Mouse (Mus musculus): Measurements from ENCODE around the gene Amt. TPM values are rescaled to one million over a fixed set of nuclear protein-coding genes. Genes with fewer than 3 reads are reported as not detected.
A peak's percentile ranks its signal among the peaks of the same experiment; 100 is the strongest.
"Not testable (repeated sequence)": the region's sequence is repeated elsewhere in the genome, so short reads cannot be mapped to it uniquely, and the experiment has no call there.

Amt gene
- polyA plus RNA-seq, 1 experiment from 2014 or later = 12.9 TPM

DNA sequence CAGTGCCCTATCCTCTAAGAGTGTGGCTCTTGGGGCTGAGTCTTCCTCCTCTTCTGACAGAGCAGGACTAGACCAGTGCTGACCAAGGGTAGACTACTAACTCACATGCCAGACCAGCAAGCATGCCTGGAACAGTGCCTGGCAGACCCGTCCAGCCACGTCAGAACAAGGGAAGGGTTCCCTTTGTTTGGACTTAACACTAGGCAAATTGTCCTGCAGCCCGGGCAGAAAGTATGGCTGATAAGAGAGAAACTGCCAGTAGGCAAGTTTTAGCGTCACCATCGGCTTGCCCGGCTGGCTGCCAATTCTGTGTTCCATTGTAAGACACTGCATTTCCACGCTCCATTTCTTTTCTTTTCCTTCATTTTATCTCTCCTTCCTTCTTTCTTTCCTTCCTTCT is 29.0 kb upstream of the Amt start:
- Histone ChIP-seq H3K36me3 (no peaks in the 10 kb centered on the region), H3K4me1 (peaks cover 23% of the 10 kb centered on the region), H3K27me3 (replicated peaks) (peaks cover 14% of the 10 kb centered on the region), H3K9ac (no peak overlapping the region), H3K9me3 (replicated peaks) (no peaks in the 10 kb centered on the region), H3K4me2 (no peak overlapping the region), H3K4me3 (no peak overlapping the region), H3K27ac (no peak overlapping the region)
- no peak for ATAC-seq
- 61% methylated on average over 7 of the region's 7 CpGs for WGBS (ENCODE audit: insufficient replicate concordance)

DNA sequence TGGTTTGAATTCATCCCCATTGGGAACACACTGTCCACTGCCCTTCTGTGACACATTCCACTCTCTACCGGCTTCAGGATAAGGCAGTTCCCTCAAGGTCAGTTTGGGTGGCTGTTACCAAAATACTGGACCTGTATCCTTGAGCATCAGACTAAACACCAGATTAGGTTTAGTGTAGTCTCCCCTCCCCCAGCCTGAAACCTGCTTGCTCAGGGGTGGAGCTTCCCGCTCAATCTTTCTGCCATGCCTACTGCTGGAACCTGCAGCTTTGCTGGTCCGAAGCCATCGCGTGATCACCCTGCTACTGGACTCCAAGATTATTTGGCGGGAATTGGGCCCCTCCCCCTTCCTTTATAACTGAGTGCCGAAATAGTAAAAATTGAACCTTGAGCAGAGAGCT is 28.0 kb upstream of the Amt start:
- H3K4me2 ChIP-seq; H3K4me3 ChIP-seq; H3K9me3 ChIP-seq (replicated peaks); ATAC-seq; H3K36me3 ChIP-seq; H3K9ac ChIP-seq; H3K27ac ChIP-seq: not testable (repeated sequence)
- 66% methylated on average over 6 of the region's 7 CpGs for WGBS (ENCODE audit: insufficient replicate concordance)
- peaks cover 23% of the 10 kb centered on the region for H3K27me3 ChIP-seq (replicated peaks)
- H3K4me1 ChIP-seq = peaks cover 18% of the 10 kb centered on the region

DNA sequence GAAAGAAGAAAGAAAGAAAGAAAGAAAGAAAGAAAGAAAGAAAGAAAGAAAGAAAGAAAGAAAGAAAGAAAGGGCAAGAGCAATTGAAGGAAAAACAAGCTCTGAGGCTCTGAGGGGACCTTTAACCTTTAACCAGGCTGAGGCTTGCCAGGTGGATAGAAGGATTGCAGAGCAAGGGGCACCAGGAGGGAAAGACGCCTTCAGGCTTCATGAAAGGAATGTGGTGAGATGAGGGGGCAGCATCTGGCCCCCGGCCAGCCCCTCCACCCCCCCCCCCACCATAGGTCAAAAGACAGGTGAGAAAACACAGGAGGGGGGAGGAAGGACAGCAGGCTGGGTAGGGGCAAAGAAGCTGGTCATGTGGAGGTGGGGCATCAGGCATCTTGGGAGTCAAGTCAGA is 24.7 kb upstream of the Amt start:
- Histone ChIP-seq H3K4me3 (no peak overlapping the region), H3K4me1 (peaks cover 9% of the 10 kb centered on the region), H3K27me3 (replicated peaks) (peaks cover 39% of the 10 kb centered on the region), H3K4me2 (no peak overlapping the region), H3K27ac (no peak overlapping the region), H3K9ac (no peak overlapping the region), H3K9me3 (replicated peaks) (no peaks in the 10 kb centered on the region), H3K36me3 (no peaks in the 10 kb centered on the region)
- 32% methylated on average over 2 of the region's 2 CpGs for WGBS (ENCODE audit: insufficient replicate concordance)
- no peak for ATAC-seq

- Histone ChIP-seq H3K27me3 (replicated peaks) (peaks cover 39% of the 10 kb centered on the region), H3K9me3 (replicated peaks) (no peaks in the 10 kb centered on the region), H3K36me3 (no peaks in the 10 kb centered on the region), H3K4me1 (peaks cover 9% of the 10 kb centered on the region), H3K4me3 (no peak overlapping the region), H3K4me2 (no peak overlapping the region), H3K27ac (no peak overlapping the region), H3K9ac (no peak overlapping the region)
- ATAC-seq = no peak
- 49% methylated on average over 5 of the region's 5 CpGs for WGBS (ENCODE audit: insufficient replicate concordance)
These were observed 24.0 kb upstream of the Amt start for GRCm38 (mm10) chr9:108272691-108273090.

GRCm38 (mm10) chr9:108273485-108273884 is 23.2 kb upstream of the Amt start:
- ATAC-seq = no peak
- H3K4me2 ChIP-seq = no peak overlapping the region
- no peaks in the 10 kb centered on the region for H3K9me3 ChIP-seq (replicated peaks)
- H3K27ac ChIP-seq = no peak overlapping the region
- no peak overlapping the region for H3K4me3 ChIP-seq
- H3K9ac ChIP-seq = no peak overlapping the region
- H3K27me3 ChIP-seq (replicated peaks) = peaks cover 39% of the 10 kb centered on the region
- peaks cover 9% of the 10 kb centered on the region for H3K4me1 ChIP-seq
- 67% methylated on average over 4 of the region's 4 CpGs for WGBS (ENCODE audit: insufficient replicate concordance)
- H3K36me3 ChIP-seq = no peaks in the 10 kb centered on the region

- Histone ChIP-seq H3K36me3 (no peaks in the 10 kb centered on the region), H3K4me1 (peaks cover 9% of the 10 kb centered on the region), H3K27me3 (replicated peaks) (peaks cover 39% of the 10 kb centered on the region), H3K4me3 (no peak overlapping the region), H3K9ac (no peak overlapping the region), H3K4me2 (no peak overlapping the region), H3K27ac (no peak overlapping the region), H3K9me3 (replicated peaks) (no peaks in the 10 kb centered on the region)
- 0 out of 2 replicates have a peak, but pooled peaks have one; percentile 40 for ATAC-seq
- 54% methylated on average over 5 of the region's 5 CpGs for WGBS (ENCODE audit: insufficient replicate concordance)
These were observed 21.9 kb upstream of the Amt start for GRCm38 (mm10) chr9:108274476-108275330.

GRCm38 (mm10) chr9:108275331-108275659 is 21.4 kb upstream of the Amt start:
- H3K27ac ChIP-seq = no peak overlapping the region
- peaks cover 39% of the 10 kb centered on the region for H3K27me3 ChIP-seq (replicated peaks)
- WGBS (ENCODE audit: insufficient replicate concordance) = 50% methylated on average over 6 of the region's 6 CpGs

DNA sequence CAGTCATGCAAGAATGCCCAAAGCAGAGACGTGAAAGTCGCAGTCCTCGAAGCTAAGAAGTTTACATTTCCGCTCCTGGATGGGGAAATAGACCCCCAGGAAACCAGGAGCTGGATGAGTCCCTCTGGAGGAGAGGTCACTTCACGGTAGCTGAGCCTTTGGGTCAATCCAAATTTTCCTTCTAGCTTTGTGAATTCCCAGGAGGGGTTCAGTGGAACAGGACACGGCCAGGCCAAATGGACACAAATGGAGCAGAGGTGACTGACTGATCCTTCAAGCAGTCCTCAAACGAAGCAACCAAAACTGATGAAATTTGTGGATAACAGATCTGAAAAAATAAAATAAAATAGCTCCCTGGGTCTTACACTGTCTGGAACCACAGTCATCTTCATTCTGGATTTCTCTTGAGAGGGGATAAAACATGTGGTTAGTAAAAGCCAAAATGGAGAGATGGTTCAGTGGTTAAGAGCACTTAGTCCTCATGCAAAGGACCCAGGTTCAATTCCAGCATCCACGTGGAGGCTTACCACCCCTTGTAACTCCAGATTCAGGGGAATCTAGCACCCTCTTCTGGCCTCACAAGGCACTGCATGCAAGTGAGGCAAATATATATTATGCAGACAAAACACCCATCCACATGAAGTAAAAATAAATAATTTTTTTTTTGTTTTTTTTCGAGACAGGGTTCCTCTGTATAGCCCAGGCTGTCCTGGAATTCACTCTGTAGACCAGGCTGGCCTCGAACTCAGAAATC is 17.8 kb upstream of the Amt start:
- H3K9me3 ChIP-seq (replicated peaks) = no peaks in the 10 kb centered on the region
- WGBS (ENCODE audit: insufficient replicate concordance) = 59% methylated on average over 10 of the region's 10 CpGs
- H3K36me3 ChIP-seq = no peaks in the 10 kb centered on the region
- H3K27ac ChIP-seq = no peak overlapping the region
- H3K4me3 ChIP-seq = no peak overlapping the region
- H3K4me1 ChIP-seq = 0 out of 2 replicates have a peak, but pooled peaks cover 4% of the 10 kb centered on the region
- peaks cover 14% of the 10 kb centered on the region; the same call in 1 of the 2 replicates for H3K27me3 ChIP-seq (replicated peaks)
- H3K9ac ChIP-seq = no peak overlapping the region
- ATAC-seq = no peak
- H3K4me2 ChIP-seq = no peak overlapping the region

More at GRCm38 (mm10) chr9:108275331-108275659, 21.4 kb upstream of the Amt start:
- no peaks in the 10 kb centered on the region for H3K9me3 ChIP-seq (replicated peaks)
- no peak overlapping the region for H3K9ac ChIP-seq
- H3K36me3 ChIP-seq = no peaks in the 10 kb centered on the region
- H3K4me1 ChIP-seq = peaks cover 9% of the 10 kb centered on the region
- no peak overlapping the region for H3K4me2 ChIP-seq
- no peak overlapping the region for H3K4me3 ChIP-seq
- ATAC-seq = no peak

DNA sequence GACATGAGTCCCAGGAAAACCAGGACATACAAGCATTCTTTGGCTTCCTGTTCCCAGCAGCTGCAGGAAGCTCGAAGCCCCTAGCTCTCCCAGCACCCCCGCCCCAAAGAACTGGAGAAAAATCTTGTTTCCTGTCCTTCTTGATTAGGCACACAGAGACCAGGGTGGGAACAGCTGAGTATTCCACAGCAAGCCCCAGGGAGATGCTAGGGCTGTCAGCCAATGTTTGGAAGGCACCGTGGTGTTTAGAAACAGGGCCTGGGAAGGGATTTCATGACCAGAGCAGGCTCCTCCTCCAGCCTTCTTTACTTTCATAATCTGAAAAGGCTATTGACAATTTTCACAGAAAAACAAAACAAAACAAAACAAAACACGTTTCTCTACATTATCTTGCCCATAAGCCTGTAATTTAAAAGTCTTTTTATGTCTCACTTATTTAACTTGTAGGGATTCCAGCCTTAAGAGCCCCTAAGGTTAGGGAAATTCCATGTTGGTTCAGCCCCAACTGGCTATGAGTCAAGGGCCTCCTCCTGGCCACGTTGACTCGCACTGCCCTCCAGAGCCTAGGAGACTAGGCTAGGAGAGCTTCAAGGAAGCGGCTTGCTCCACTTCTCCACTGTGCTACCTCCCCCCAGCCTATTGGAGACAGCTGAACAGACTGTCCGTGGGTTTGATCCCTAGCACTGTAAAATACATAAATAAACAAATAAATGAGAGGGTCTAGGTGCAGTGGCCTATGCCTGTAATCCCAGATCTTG is 16.4 kb upstream of the Amt start:
- no peak for ATAC-seq
- Histone ChIP-seq H3K27ac (no peak overlapping the region), H3K27me3 (replicated peaks) (0 out of 2 replicates have a peak, but pooled peaks cover 4% of the 10 kb centered on the region), H3K9ac (no peak overlapping the region), H3K4me3 (no peak overlapping the region), H3K36me3 (no peaks in the 10 kb centered on the region), H3K4me1 (peaks cover 4% of the 10 kb centered on the region; the same call in 1 of the 2 replicates), H3K4me2 (no peak overlapping the region), H3K9me3 (replicated peaks) (no peaks in the 10 kb centered on the region)
- WGBS (ENCODE audit: insufficient replicate concordance) = 28% methylated on average over 8 of the region's 8 CpGs

DNA sequence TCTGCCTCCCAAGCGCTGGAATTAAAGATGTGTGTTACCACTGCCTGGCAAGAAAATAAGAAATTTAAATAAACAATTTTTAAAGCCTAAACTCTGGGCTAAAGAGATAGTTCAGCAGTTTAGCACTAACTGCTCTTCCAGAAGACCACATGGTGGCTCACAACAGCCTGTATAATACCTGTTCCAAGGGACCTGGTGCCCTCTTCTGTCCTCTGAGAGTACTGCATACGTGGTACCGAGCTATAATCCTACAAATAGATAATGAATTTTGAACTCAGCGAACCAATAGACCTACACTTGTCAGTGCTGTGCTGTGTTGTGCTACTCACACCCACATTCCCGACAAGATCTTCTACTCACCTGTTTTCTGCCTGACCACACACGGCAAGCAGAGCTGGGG is 12.2 kb upstream of the Amt start:
- H3K4me3 ChIP-seq = no peak overlapping the region
- H3K9me3 ChIP-seq (replicated peaks) = no peaks in the 10 kb centered on the region
- H3K36me3 ChIP-seq = no peaks in the 10 kb centered on the region
- no peak overlapping the region for H3K4me2 ChIP-seq
- H3K27me3 ChIP-seq (replicated peaks) = no peaks in the 10 kb centered on the region
- ATAC-seq = peak; percentile 81
- WGBS (ENCODE audit: insufficient replicate concordance) = 6% methylated on average over 6 of the region's 6 CpGs
- peaks cover 11% of the 10 kb centered on the region for H3K4me1 ChIP-seq
- no peak overlapping the region for H3K9ac ChIP-seq
- no peak overlapping the region for H3K27ac ChIP-seq

GRCm38 (mm10) chr9:108287526-108288238 is 9.0 kb upstream of the Amt start:
- 80% methylated on average over 4 of the region's 6 CpGs for WGBS (ENCODE audit: insufficient replicate concordance)
- ATAC-seq; H3K9ac ChIP-seq; H3K4me3 ChIP-seq; H3K4me2 ChIP-seq; H3K36me3 ChIP-seq; H3K27ac ChIP-seq; H3K9me3 ChIP-seq (replicated peaks); H3K27me3 ChIP-seq (replicated peaks): not testable (repeated sequence)
- H3K4me1 ChIP-seq = peaks cover 23% of the 10 kb centered on the region

Measured in liver, embryonic 12.5 days (tissue).